Mouse (Mus musculus) stomach, embryonic 15.5 days (tissue): ENCODE data around the gene Tor1b. TPM values are rescaled to one million over a fixed set of nuclear protein-coding genes. Genes with fewer than 3 reads are reported as not detected.
A peak's percentile ranks its signal among the peaks of the same experiment; 100 is the strongest.
"Not testable (repeated sequence)": the region's sequence is repeated elsewhere in the genome, so short reads cannot be mapped to it uniquely, and the experiment has no call there.

ENCODE experiments used
- ATAC-seq: fragments of 200-750 bp; cut with Nextera tagmentation; 2 replicates; pipeline ENCODE4 v1.8.0; 2017; ENCODE audit warnings: low read depth, moderate number of reproducible peaks, moderate TSS enrichment; ENCODE audit not compliant: insufficient read depth, low FRiP score
- H3K27ac ChIP-seq: fragments of 300-500 bp; sonication (generic); 2 replicates; pipeline ENCODE4 v1.5.1; 2015; ENCODE audit warnings: mild to moderate bottlenecking, inconsistent platforms
- H3K27me3 ChIP-seq: fragments of 300-500 bp; sonication (generic); replicated peaks from 2 replicates; pipeline ENCODE4 v1.6.1; 2015; ENCODE audit warnings: inconsistent platforms
- H3K36me3 ChIP-seq: fragments of 300-500 bp; sonication (generic); 2 replicates; pipeline ENCODE4 v1.6.1; 2015; ENCODE audit warnings: inconsistent platforms
- H3K4me1 ChIP-seq: fragments of 300-500 bp; sonication (generic); 2 replicates; pipeline ENCODE4 v1.6.1; 2015; ENCODE audit warnings: inconsistent platforms
- H3K4me2 ChIP-seq: fragments of 300-500 bp; sonication (generic); 2 replicates; pipeline ENCODE4 v1.6.1; 2015; ENCODE audit warnings: mild to moderate bottlenecking, inconsistent platforms
- H3K4me3 ChIP-seq: fragments of 300-500 bp; sonication (generic); replicated peaks from 2 replicates; pipeline ENCODE4 v1.5.1; 2015; ENCODE audit warnings: inconsistent platforms
- H3K9ac ChIP-seq: fragments of 300-500 bp; sonication (generic); 2 replicates; pipeline ENCODE4 v1.6.1; 2015; ENCODE audit warnings: inconsistent platforms
- H3K9me3 ChIP-seq: fragments of 300-500 bp; sonication (generic); 2 replicates; pipeline ENCODE4 v1.6.1; 2016; ENCODE audit warnings: inconsistent platforms
- WGBS: fragments of 180-500 bp; shearing (Covaris S2); methylation state at CpG from one replicate; pipeline ENCODE4 v1.1.7; 2015; 5-methylcytosine and 5-hydroxymethylcytosine counted together
- polyA plus RNA-seq: library from polyadenylated mRNA; unstranded; fragments of >200 nt; fragmentation: Nextera tagmentation; extraction: Ambion mirVana; gene quantifications from 2 replicates; pipeline ENCODE4 v1.2.1, GENCODE M21; 2015

Tor1b gene
- polyA plus RNA-seq, 1 experiment from 2014 or later, result 30.6 TPM

- H3K4me3 ChIP-seq, result no peak overlapping the region
- no peak overlapping the region for H3K9ac ChIP-seq
- H3K4me1 ChIP-seq, result peaks cover 8% of the 10 kb centered on the region; the same call in 1 of the 2 replicates
- peak; percentile 39; the same call in 1 of the 2 replicates for ATAC-seq
- no peak overlapping the region for H3K4me2 ChIP-seq
- H3K9me3 ChIP-seq, result no peaks in the 10 kb centered on the region
- no peaks in the 10 kb centered on the region for H3K36me3 ChIP-seq
- H3K27ac ChIP-seq, result peak overlapping the region; percentile 55; the same call in 1 of the 2 replicates
- H3K27me3 ChIP-seq, result no peaks in the 10 kb centered on the region
- WGBS, result 40% methylated on average over 8 of the region's 8 CpGs
Measured at GRCm38 (mm10) chr2:30918780-30919329, 33.9 kb upstream of the Tor1b start.

- Histone ChIP-seq H3K9me3 (no peaks in the 10 kb centered on the region), H3K27me3 (no peaks in the 10 kb centered on the region), H3K27ac (peak overlapping the region; percentile 13; the same call in 1 of the 2 replicates), H3K4me2 (no peak overlapping the region), H3K4me1 (peaks cover 8% of the 10 kb centered on the region; the same call in 1 of the 2 replicates), H3K9ac (no peak overlapping the region), H3K4me3 (no peak overlapping the region), H3K36me3 (no peaks in the 10 kb centered on the region)
- WGBS, result 45% methylated on average over 7 of the region's 7 CpGs
- no peak for ATAC-seq
Measured at GRCm38 (mm10) chr2:30920216-30920615, 32.5 kb upstream of the Tor1b start.

GRCm38 (mm10) chr2:30923099-30923498, 29.7 kb upstream of the Tor1b start:
- ATAC-seq, result no peak
- Histone ChIP-seq H3K36me3 (no peaks in the 10 kb centered on the region), H3K4me3 (no peak overlapping the region), H3K9me3 (no peaks in the 10 kb centered on the region), H3K4me2 (no peak overlapping the region), H3K4me1 (peaks cover 24% of the 10 kb centered on the region), H3K27me3 (no peaks in the 10 kb centered on the region), H3K9ac (no peak overlapping the region), H3K27ac (no peak overlapping the region)
- 68% methylated on average over 3 of the region's 3 CpGs for WGBS

GRCm38 (mm10) chr2:30925181-30925580, 27.6 kb upstream of the Tor1b start:
- no peak overlapping the region for H3K4me3 ChIP-seq
- H3K4me1 ChIP-seq, result peaks cover 25% of the 10 kb centered on the region
- no peak overlapping the region for H3K4me2 ChIP-seq
- no peaks in the 10 kb centered on the region for H3K9me3 ChIP-seq
- no peak for ATAC-seq
- WGBS, result 80% methylated on average over 4 of the region's 4 CpGs
- no peak overlapping the region for H3K9ac ChIP-seq
- no peak overlapping the region for H3K27ac ChIP-seq
- no peaks in the 10 kb centered on the region for H3K27me3 ChIP-seq
- H3K36me3 ChIP-seq, result no peaks in the 10 kb centered on the region

GRCm38 (mm10) chr2:30926381-30926780, 26.4 kb upstream of the Tor1b start:
- Histone ChIP-seq H3K4me2 (no peak overlapping the region), H3K27ac (no peak overlapping the region), H3K9ac (no peak overlapping the region), H3K9me3 (no peaks in the 10 kb centered on the region), H3K4me1 (peaks cover 25% of the 10 kb centered on the region), H3K36me3 (no peaks in the 10 kb centered on the region), H3K27me3 (no peaks in the 10 kb centered on the region), H3K4me3 (no peak overlapping the region)
- WGBS, result 59% methylated on average over 4 of the region's 4 CpGs
- ATAC-seq, result no peak

- WGBS, result 59% methylated on average over 9 of the region's 9 CpGs
- no peak overlapping the region for H3K4me2 ChIP-seq
- H3K4me1 ChIP-seq, result peaks cover 25% of the 10 kb centered on the region
- no peak overlapping the region for H3K9ac ChIP-seq
- H3K9me3 ChIP-seq, result no peaks in the 10 kb centered on the region
- no peaks in the 10 kb centered on the region for H3K27me3 ChIP-seq
- no peak overlapping the region for H3K4me3 ChIP-seq
- ATAC-seq, result no peak
- H3K36me3 ChIP-seq, result no peaks in the 10 kb centered on the region
- H3K27ac ChIP-seq, result peak overlapping the region; percentile 62
Measured at GRCm38 (mm10) chr2:30927151-30927781, 25.5 kb upstream of the Tor1b start.

GRCm38 (mm10) chr2:30927844-30928628, 24.7 kb upstream of the Tor1b start:
- ATAC-seq, result peak; percentile 38; the same call in 1 of the 2 replicates
- no peaks in the 10 kb centered on the region for H3K9me3 ChIP-seq
- H3K4me3 ChIP-seq, result no peak overlapping the region
- H3K9ac ChIP-seq, result no peak overlapping the region
- WGBS, result 26% methylated on average over 14 of the region's 14 CpGs
- no peaks in the 10 kb centered on the region for H3K36me3 ChIP-seq
- H3K27me3 ChIP-seq, result no peaks in the 10 kb centered on the region
- H3K4me1 ChIP-seq, result peaks cover 25% of the 10 kb centered on the region
- H3K4me2 ChIP-seq, result peak overlapping the region; percentile 33; the same call in 1 of the 2 replicates
- H3K27ac ChIP-seq, result peak overlapping the region; percentile 31; the same call in 1 of the 2 replicates

- no peaks in the 10 kb centered on the region for H3K36me3 ChIP-seq
- ATAC-seq, result peak; percentile 81
- peaks cover 25% of the 10 kb centered on the region for H3K4me1 ChIP-seq
- H3K4me3 ChIP-seq, result peak overlapping the region; percentile 35
- no peaks in the 10 kb centered on the region for H3K9me3 ChIP-seq
- WGBS, result 26% methylated on average over 12 of the region's 12 CpGs
- H3K9ac ChIP-seq, result no peak overlapping the region
- H3K27me3 ChIP-seq, result no peaks in the 10 kb centered on the region
- H3K27ac ChIP-seq, result peak overlapping the region; percentile 28; the same call in 1 of the 2 replicates
- H3K4me2 ChIP-seq, result peak overlapping the region; percentile 68
Measured at GRCm38 (mm10) chr2:30928893-30929482, 23.8 kb upstream of the Tor1b start.

GRCm38 (mm10) chr2:30929483-30930045, 23.2 kb upstream of the Tor1b start, which contains the start of gene Ptges:
Gene Ptges (minus strand): TSS chr2:30929863.
- H3K4me1 ChIP-seq, result peaks cover 25% of the 10 kb centered on the region
- peak within 1 kb of the TSS; percentile 68 for H3K4me2 ChIP-seq
- peak; percentile 59 for ATAC-seq
- no peaks in the 10 kb centered on the region for H3K9me3 ChIP-seq
- H3K27ac ChIP-seq, result peak within 1 kb of the TSS; percentile 51; the same call in 1 of the 2 replicates
- peak within 1 kb of the TSS; percentile 9; the same call in 1 of the 2 replicates for H3K9ac ChIP-seq
- H3K4me3 ChIP-seq, result peak within 1 kb of the TSS; percentile 35
- no peaks in the 10 kb centered on the region for H3K36me3 ChIP-seq
- no peaks in the 10 kb centered on the region for H3K27me3 ChIP-seq
- WGBS, result 2% methylated on average over 23 of the region's 23 CpGs

GRCm38 (mm10) chr2:30930846-30931245, 21.9 kb upstream of the Tor1b start:
- not testable (repeated sequence) for H3K4me3 ChIP-seq, H3K27ac ChIP-seq, H3K36me3 ChIP-seq, H3K9ac ChIP-seq, ATAC-seq, H3K27me3 ChIP-seq, H3K9me3 ChIP-seq, H3K4me2 ChIP-seq
- 82% methylated on average over 2 of the region's 2 CpGs for WGBS
- peaks cover 25% of the 10 kb centered on the region for H3K4me1 ChIP-seq

GRCm38 (mm10) chr2:30931922-30932321, 20.8 kb upstream of the Tor1b start:
- no peak for ATAC-seq
- Histone ChIP-seq H3K4me1 (peaks cover 19% of the 10 kb centered on the region), H3K27me3 (no peaks in the 10 kb centered on the region), H3K36me3 (no peaks in the 10 kb centered on the region), H3K27ac (no peak overlapping the region), H3K4me2 (no peak overlapping the region), H3K9me3 (no peaks in the 10 kb centered on the region), H3K4me3 (no peak overlapping the region), H3K9ac (no peak overlapping the region)
- 66% methylated on average over 3 of the region's 3 CpGs for WGBS
